Mouse (Mus musculus) adrenal gland, adult 8-10 months (tissue): Measurements from ENCODE around the gene Csnk1e. TPM values are rescaled to one million over a fixed set of nuclear protein-coding genes. Genes with fewer than 3 reads are reported as not detected.
"Not testable (repeated sequence)": the region's sequence is repeated elsewhere in the genome, so short reads cannot be mapped to it uniquely, and the experiment has no call there.

ENCODE experiments used
- DNase-seq: peaks from one replicate; pipeline ENCODE4 v3.0.0; 2022
- total RNA-seq, 4 experiments: library from RNA; stranded (reverse); gene quantifications; 2 replicates each; pipeline ENCODE4 v1.2.4; 2022

The Csnk1e gene
- total RNA-seq = 100 to 1,000 TPM in 2 of 4 experiments, 10 to 100 TPM in 2; 80.4 to 126 (median 97.1) TPM

GRCm38 (mm10) chr15:79455106-79455810 is at the start of gene Csnk1e:
Csnk1e (minus strand) TSS chr15:79455566.
- no peak for DNase-seq

DNA sequence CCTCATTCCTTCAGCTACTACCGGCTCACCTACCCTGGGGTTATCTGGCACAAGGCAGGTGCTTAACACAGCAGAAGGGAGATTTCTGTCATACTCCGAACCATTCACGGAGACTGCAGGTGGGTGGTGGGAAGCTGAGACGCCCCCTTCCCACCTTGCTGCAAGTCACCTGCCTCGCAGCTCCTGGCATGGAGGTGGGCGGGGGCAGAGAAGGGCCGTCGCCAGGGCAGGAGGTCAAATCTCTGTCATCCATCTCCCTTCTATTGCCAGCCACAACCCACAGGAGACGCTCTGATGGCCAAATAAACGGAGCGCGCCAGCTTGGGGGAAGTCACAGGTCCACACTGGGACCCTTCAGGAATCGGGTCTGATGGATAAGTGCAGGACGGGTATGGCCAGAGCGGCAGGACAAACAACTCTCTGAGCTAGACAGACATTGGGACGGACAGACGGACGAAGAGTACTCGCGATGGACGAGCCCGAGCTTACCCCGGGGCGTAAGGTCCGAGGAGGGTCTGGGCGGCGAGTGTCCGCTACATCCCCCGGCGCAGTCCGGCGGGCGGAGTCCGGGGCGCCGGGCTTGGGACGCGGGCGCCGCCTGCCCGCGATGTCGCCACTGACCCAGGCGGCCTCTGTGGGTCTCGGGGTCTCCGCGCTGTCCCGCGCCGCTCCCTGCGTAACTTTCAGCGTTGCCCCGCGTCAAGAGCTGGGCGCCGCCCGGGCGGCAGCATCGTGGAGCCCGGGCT is 49.5 kb upstream of the Csnk1e start, which contains the start of gene Kcnj4:
Kcnj4 (minus strand) TSS at position 535 of the 746 bp plus-strand sequence.
- DNase-seq = no peak

DNA sequence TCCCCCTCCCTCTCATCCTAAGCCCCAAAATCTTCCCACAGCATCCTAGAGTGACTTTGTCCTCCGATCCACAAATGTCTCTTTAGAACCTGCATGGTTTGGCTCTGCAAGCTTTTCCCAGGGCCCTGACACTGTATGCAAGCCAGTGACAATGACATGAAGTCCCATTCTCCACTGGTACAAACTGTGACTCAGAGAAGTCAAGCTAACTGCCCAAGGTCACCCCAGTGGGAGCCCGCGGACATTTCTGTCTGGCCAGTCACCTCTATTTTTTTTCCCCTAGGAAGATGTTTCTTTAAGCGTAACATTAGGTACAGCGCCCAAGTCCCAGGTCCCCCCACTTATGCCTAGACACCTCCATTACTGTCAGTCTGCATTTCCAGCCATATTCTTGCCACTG is 48.1 kb upstream of the Csnk1e start:
- DNase-seq = peak; percentile 65

DNA sequence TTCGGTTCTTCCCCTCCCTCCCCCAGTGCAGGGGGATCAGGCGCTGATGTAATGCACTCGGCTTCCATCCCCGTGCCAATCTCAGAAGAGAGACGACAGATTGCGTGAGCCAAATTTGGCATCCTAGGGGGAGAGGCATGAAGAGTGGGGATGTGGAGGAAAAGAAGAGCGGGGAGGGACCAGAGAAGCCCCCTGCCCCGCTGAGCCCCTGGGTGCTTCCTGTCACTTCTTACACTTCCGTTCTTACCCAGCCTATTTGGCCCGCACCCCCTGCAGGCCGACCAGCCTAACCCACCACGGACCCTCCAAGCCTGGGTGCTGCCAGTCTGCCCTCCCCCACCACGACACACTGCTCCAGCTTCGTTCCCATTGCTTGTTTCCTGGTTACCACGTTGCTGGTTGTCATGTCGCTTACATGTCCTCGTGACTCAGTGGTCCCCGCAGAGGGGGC is 47.5 kb upstream of the Csnk1e start:
- no peak for DNase-seq

DNA sequence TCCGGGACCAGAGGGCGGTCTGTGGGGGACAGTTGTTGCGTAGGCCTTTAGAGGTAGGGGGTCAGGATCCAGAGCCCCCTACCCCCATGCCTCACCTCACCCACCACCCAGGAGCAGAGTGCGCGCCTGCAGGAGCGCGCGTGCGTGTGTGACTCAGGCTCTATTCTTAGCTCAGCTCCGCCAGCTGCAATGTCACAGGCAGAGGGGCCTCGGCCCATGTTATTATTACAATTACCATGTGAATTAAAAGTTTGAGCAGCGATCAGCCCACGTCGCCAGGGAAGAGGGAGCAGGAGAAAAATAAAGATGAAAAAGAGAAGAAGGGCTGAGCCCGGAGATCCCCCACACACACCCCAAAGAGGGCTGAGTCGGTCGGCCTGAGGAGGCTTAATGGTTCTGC is 44.7 kb upstream of the Csnk1e start:
- no peak for DNase-seq

- DNase-seq = no peak
These were observed 38.2 kb upstream of the Csnk1e start for GRCm38 (mm10) chr15:79493527-79493926.

DNA sequence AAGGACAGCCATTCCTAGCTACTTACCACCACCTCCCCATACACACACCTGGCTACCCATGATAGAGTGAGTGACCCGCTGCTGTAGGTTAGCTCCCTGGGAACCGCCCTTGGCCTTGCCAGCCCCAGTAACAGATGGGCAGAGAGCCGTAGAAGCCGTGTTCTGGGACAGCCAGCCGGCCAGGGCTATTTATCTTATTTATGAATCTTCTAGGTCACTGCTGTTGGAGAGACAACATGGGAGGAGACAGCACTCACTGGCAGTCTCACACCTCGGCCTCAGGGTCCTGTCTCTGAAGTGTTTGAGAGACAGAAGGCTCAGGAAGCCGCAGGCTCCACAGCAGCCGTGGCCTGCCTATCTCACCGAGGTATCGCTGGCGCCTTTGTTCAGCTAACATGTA is 34.1 kb upstream of the Csnk1e start:
- peak; percentile 43 for DNase-seq

DNA sequence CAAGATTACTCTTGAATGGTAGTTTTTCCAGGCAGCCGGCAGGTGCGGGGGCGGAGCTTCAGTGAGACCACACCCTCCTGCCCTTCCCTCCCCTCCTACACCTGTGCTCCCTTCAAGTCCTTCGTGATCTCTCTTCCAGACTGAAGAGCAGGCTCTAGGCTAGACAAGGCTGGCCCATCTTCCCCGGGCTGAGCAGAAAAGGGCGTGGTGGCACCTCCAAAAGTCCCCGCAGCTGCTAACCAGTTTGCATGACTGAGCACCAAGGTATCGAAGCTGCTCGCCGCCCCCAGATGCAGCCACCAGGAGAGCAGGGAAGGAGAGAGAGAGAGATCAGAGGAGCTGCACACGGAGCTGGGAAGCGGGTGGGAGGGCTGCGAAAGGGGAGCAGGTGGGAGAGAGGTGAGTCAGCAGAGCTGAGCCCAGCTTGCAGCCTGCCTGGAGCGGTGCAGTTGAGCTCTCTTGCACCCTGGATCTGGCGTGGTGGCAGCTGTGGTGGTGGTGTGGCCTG is 25.9 kb upstream of the Csnk1e start:
- no peak for DNase-seq

DNA sequence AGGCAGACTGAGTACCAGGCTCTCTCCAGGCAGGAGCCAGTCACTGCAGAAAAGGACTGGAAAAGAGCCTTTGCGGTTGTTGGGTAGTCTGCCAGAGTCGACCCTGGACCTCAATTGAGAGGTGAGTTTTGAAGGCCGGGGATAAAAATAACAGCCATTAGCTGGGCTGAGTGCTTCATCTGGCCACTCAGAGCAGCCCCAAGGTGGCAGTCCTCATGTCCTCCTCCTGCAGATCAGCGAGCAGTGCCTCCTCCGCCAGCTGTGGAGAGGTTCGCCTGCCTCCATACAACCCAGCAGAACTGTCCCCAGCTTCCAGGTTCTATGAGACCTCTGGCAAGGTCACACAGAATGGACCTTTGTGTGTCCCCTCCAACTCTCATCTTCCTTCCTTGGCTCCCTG is 21.9 kb upstream of the Csnk1e start:
- no peak for DNase-seq

GRCm38 (mm10) chr15:79473638-79474355 is 18.4 kb upstream of the Csnk1e start:
- no peak for DNase-seq

GRCm38 (mm10) chr15:79473042-79473441 is 17.7 kb upstream of the Csnk1e start:
- DNase-seq = no peak

DNA sequence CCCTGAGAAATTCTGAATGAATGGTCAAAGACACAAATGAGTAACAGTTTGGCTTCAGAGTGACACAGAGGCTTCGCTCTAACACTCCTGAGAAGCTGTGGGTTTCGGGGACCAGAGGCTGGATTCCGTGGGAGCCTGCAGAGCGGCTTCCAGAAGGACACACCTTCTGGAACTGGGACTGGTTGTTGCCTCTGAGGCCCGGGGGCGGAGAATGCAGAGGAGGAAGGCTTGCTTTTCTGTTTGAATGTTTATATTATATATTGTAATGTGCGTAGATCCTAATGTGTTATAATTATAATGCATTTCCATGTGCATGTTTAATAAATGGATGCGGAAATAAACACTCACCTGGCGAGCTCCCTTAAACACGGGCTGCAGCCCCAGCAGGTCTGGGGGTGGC is 15.7 kb upstream of the Csnk1e start:
- no peak for DNase-seq

DNA sequence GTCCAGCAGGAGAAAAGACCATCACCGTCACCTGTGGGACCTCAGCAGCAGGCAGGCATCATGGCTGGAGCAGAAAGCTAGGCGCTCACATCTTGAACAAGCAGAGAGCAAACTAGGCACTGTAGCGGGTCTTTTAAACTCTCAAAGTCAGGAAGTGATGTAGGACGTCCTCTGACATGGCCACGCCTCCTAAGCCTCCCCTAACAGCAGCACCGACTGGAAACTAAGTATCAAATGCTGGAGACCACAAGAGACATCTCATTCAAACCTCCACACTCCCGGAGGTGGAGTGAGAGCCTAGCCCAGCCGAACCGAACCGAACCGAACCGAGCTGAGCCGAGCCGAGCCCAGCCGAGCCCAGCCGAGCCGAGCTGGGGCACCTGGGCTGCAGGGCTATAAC is 15.2 kb upstream of the Csnk1e start:
- no peak for DNase-seq

DNA sequence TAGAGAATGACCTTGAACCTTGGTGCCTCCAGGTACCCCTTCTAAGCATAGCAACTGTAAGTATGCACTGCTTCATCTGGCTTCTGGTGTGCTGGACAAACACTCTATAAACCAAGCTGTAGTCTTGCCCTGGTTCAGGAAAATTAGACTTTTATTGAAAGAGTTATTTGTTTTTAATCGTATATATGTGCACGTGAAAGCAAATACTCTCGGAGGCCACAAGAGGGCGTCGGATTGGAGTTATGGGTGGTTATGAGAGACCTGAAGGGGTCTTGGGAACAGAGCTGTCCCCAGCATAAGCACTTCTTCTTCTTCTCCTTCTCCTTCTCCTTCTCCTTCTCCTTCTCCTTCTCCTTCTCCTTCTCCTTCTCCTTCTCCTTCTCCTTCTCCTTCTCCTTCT is 14.2 kb upstream of the Csnk1e start:
- DNase-seq = no peak

- peak; percentile 71 for DNase-seq
These were observed 11.4 kb upstream of the Csnk1e start for GRCm38 (mm10) chr15:79466601-79467286.

GRCm38 (mm10) chr15:79456546-79456945 is 1.2 kb upstream of the Csnk1e start:
- no peak for DNase-seq

- not testable (repeated sequence) for DNase-seq
These were observed 738 bp upstream of the Csnk1e start for GRCm38 (mm10) chr15:79456104-79456503.

GRCm38 (mm10) chr15:79453831-79454230 is 1.5 kb downstream of the Csnk1e start:
- no peak for DNase-seq

DNA sequence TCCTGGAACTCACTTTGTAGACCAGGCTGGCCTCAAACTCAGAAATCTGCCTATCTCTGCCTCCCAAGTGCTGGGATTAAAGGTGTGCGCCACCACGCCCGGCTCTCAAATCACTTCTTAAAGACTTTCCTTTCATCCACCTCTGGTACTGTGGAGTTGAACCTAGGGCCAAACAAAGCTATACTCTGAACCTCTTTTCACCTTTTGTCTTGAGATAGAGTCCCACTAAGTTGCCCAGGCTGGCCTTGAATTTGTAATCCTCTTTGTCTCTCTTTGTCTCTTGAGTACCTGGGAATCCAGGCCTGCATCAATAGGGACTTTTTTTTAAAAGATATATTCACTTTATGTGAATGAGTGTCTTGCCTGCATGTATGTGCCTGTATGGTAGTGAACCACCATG is 7.3 kb downstream of the Csnk1e start:
- no peak for DNase-seq

- DNase-seq = no peak
These were observed 9.3 kb downstream of the Csnk1e start for GRCm38 (mm10) chr15:79445786-79446654.

- no peak for DNase-seq
These were observed 11.4 kb downstream of the Csnk1e start for GRCm38 (mm10) chr15:79443856-79444410.
